Mouse (Mus musculus) heart, postnatal 0 days (tissue): ENCODE results near the gene Platr17.

ENCODE experiments used
- CTCF ChIP-seq: IDR thresholded peaks from 2 replicates; pipeline ENCODE4 v1.5.1; 2016; ENCODE audit warnings: antibody characterized with exemption, control low read depth, low read depth
- EP300 ChIP-seq: IDR thresholded peaks from 2 replicates; pipeline ENCODE4 v1.6.1; 2016; ENCODE audit warnings: antibody characterized with exemption, low read depth

DNA sequence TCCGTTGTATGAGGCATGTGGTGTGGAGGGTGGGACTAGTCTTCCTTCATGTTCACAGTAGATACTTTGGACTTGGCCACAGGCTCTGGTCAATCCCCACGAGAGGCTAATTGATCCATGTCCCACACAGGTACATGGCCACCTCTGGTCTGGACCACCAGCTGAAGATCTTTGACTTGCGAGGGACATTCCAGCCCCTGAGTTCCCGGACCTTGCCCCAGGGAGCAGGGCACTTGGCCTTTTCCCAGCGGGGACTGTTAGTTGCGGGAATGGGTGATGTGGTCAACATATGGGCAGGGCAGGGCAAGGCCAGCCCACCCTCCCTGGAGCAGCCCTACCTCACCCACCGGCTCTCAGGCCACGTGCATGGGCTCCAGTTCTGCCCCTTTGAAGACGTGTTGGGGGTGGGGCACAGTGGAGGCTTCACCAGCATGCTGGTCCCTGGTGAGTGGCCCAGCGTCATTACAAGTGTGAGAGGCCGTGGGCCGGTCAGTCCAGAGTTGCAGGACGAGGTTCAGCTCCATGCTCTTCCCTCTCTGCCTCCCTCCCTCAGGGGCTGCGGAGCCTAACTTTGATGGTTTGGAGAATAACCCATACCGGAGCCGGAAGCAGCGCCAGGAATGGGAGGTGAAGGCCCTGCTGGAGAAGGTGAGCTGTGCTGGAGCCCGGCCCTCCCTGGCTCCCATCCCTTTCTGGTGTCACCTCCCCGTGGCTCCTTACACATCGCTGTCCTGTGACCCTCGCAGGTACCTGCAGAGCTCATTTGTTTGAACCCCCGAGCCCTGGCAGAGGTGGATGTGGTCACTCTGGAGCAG lies 43.4 kb downstream of the Platr17 start:
- TF ChIP-seq EP300 (no peak), CTCF (no peak)
